Mouse (Mus musculus) embryonic fibroblast, embryonic 13.5 days (primary cell): ENCODE results near the gene Fryl. TPM values are rescaled to one million over a fixed set of nuclear protein-coding genes. Genes with fewer than 3 reads are reported as not detected.
"Not testable (repeated sequence)": the region's sequence is repeated elsewhere in the genome, so short reads cannot be mapped to it uniquely, and the experiment has no call there.

Source experiments
- H3K27ac ChIP-seq: 2 replicates; pipeline ENCODE4 v1.5.1; 2012; ENCODE audit warnings: low read length, control low read depth, inconsistent platforms; ENCODE audit not compliant: insufficient read depth
- H3K4me1 ChIP-seq: 2 replicates; pipeline ENCODE4 v1.6.1; 2011; ENCODE audit warnings: low read length; ENCODE audit not compliant: control insufficient read depth, insufficient read depth
- H3K4me3 ChIP-seq: 2 replicates; pipeline ENCODE4 v1.5.1; 2011; ENCODE audit warnings: mild to moderate bottlenecking, control low read depth, low read length; ENCODE audit not compliant: insufficient read depth
- CTCF ChIP-seq: IDR thresholded peaks from 2 replicates; pipeline ENCODE4 v1.5.1; 2011; ENCODE audit warnings: mild to moderate bottlenecking, control low read depth, low read length, moderate library complexity, borderline replicate concordance; ENCODE audit not compliant: insufficient read depth
- POLR2A ChIP-seq: IDR thresholded peaks from 2 replicates; pipeline ENCODE4 v1.6.1; 2011; ENCODE audit warnings: low read depth, mild to moderate bottlenecking, control low read depth, low read length, moderate library complexity
- polyA plus RNA-seq: library from polyadenylated mRNA; stranded (reverse); fragments of >200 nt; gene quantifications from 2 replicates; pipeline ENCODE4 v1.2.4, GENCODE M21; 2011; ENCODE audit warnings: low read depth; ENCODE audit not compliant: missing spikeins, insufficient read length

Fryl gene
- polyA plus RNA-seq, 1 experiment: 59.2 TPM

GRCm38 (mm10) chr5:73044055-73044454 is 212.4 kb downstream of the Fryl start:
- no peak for TF ChIP-seq CTCF
- TF ChIP-seq POLR2A: no peak
- Histone ChIP-seq H3K4me1 (peaks cover 4% of the 10 kb centered on the region), H3K27ac (no peak overlapping the region), H3K4me3 (no peak overlapping the region)

- Histone ChIP-seq H3K4me3 (no peak overlapping the region), H3K27ac (no peak overlapping the region), H3K4me1 (no peaks in the 10 kb centered on the region)
- no peak for TF ChIP-seq POLR2A
- TF ChIP-seq CTCF: no peak
Observed at GRCm38 (mm10) chr5:73032481-73032880, 223.9 kb downstream of the Fryl start.

- Histone ChIP-seq H3K27ac (no peak overlapping the region), H3K4me3 (no peak overlapping the region), H3K4me1 (no peaks in the 10 kb centered on the region)
- no peak for TF ChIP-seq POLR2A
- no peak for TF ChIP-seq CTCF
Observed at GRCm38 (mm10) chr5:73028646-73029045, 227.8 kb downstream of the Fryl start.

DNA sequence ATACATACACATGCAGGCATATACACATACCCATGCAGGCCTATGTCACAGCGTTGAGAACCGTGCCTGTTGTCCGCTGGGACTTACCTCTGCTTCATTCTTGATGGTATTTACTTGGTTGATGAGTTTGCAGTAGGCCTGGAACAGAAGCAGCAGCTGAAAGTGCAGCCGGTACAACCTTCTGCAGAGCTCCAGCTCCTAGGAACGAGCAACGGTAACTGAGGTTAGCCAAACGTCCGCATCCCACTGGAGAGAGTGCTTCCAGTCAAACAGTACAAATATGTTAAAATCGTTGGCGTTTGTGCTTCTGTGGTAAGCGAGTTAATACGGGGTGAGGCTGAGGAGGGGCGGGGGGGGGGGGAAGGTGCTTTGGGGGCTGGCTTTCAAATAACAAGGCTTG is 232.6 kb downstream of the Fryl start:
- no peaks in the 10 kb centered on the region for H3K4me1 ChIP-seq
- H3K4me3 ChIP-seq: no peak overlapping the region
- TF ChIP-seq POLR2A: no peak
- no peak for TF ChIP-seq CTCF
- H3K27ac ChIP-seq: no peak overlapping the region

DNA sequence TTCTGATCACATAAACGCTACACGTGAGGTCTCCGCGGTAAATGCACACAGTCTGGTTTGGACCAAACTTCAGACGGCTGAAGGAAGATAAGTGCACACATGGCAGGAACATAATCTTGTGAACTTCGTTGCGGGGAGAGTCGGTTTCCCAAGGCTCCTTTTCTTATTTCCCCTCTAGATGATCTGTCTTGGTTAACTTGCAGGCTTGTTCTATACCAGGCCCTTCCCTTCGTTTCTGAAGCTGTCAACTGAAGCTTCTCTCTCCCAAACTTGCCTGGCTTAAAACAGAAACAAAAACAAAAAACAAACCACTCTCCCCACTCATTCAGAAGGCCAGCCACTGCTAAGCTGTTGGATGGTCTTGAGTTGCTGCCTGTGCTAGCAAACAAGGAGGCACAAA is 241.7 kb downstream of the Fryl start:
- Histone ChIP-seq H3K4me3 (no peak overlapping the region), H3K27ac (no peak overlapping the region), H3K4me1 (no peaks in the 10 kb centered on the region)
- TF ChIP-seq CTCF (no peak), POLR2A (no peak)

GRCm38 (mm10) chr5:73013611-73014287 is 242.7 kb downstream of the Fryl start:
- not testable (repeated sequence) for H3K27ac ChIP-seq, H3K4me1 ChIP-seq, H3K4me3 ChIP-seq

DNA sequence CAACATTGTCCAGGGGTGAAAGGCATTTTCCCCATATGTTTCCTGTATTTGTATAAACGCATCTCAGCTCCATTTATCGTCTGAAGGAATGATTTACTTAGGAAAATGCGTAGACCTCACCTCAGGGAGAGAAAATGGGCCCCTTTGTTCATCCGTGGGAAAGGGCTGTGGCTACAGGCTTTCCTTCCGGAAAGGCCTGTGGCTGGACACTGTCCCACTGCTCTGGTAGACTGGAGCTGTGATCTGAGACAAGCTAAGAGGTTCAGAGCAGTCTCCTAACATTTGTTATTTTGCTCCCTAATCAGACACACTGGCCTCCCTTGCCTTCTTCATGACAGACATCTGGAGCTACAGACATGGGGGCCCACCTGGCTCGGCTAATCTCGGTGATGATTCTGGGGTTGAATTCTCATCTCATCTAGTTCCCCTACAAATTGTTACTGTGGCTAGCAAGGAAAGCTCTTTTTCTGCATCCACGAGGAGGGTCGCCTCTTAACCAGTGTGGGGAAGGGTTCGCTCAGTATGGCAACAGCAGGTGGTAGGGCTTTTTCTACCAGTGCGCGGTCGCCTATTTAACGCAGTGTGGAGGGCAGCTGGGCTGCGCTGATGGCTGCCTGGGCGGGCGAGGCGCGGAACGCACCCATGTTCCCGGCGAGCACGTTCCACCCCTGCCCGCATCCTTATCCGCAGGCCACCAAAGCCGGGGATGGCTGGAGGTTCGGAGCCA is 243.4 kb downstream of the Fryl start:
- not testable (repeated sequence) for H3K4me1 ChIP-seq, H3K27ac ChIP-seq, H3K4me3 ChIP-seq

GRCm38 (mm10) chr5:73011806-73012205 is 244.6 kb downstream of the Fryl start:
- H3K27ac ChIP-seq, H3K4me1 ChIP-seq, H3K4me3 ChIP-seq: not testable (repeated sequence)

DNA sequence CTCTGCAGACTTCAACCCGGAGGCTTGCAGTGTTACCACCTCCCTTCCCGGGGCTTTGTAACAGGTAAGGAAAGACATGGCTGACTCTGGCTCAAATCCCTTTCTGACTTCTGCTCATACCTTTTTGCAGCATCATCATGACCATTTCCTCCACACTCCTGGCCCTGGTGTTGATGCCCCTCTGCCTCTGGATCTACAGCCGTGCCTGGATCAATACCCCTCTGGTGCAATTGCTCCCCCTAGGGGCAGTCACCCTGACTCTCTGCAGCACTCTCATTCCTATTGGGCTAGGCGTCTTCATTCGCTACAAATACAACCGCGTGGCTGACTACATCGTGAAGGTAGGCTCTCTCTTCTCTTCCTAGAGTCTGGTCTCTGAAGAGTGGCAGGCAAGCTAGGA is 248.2 kb downstream of the Fryl start:
- not testable (repeated sequence) for H3K4me1 ChIP-seq, H3K27ac ChIP-seq, H3K4me3 ChIP-seq

DNA sequence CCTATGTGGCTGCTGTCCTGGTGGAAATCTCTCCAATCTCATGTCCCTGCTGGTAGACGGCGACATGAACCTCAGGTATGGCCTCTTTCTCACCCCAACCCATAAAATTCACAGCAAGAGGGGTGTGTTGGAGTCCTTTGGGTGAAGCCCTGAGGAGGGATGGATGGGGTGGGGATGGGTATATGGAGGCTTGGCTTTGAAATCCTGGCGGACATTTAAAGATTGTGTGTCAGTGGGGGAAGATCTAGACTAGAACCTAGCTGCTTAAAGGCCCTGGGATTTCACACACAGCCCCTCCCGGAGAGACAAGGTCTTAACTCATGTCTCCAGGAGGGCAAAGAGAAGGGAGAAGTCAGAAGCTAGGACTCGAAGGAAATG is 248.8 kb downstream of the Fryl start:
- Histone ChIP-seq H3K4me1 (no peaks in the 10 kb centered on the region), H3K4me3 (no peak overlapping the region), H3K27ac (no peak overlapping the region)
- TF ChIP-seq CTCF (no peak), POLR2A (no peak)
